Mouse (Mus musculus) hindbrain, embryonic 11.5 days (tissue): ENCODE data around the gene Tpmt. TPM values are rescaled to one million over a fixed set of nuclear protein-coding genes. Genes with fewer than 3 reads are reported as not detected.

ENCODE experiments used
- ATAC-seq: fragments of 200-750 bp; cut with Nextera tagmentation; 2 replicates; pipeline ENCODE4 v1.8.0; 2017; ENCODE audit warnings: mild to moderate bottlenecking, moderate TSS enrichment, moderate library complexity; ENCODE audit not compliant: low FRiP score
- DNase-seq: peaks from one replicate; pipeline ENCODE4 v3.0.0-alpha.2; 2015; ENCODE audit warnings: low spot score
- H3K27ac ChIP-seq: fragments of 300-500 bp; sonication (generic); 2 replicates; pipeline ENCODE4 v1.5.1; 2014; ENCODE audit warnings: mild to moderate bottlenecking, low read depth, low read length
- H3K27me3 ChIP-seq: fragments of 300-500 bp; sonication (generic); 2 replicates; pipeline ENCODE4 v1.6.1; 2014; ENCODE audit warnings: mild to moderate bottlenecking, low read length, moderate library complexity, mixed read lengths; ENCODE audit not compliant: control insufficient read depth, insufficient read depth
- H3K36me3 ChIP-seq: fragments of 300-500 bp; sonication (generic); 2 replicates; pipeline ENCODE4 v1.6.1; 2014; ENCODE audit warnings: mild to moderate bottlenecking, low read length, moderate library complexity, mixed read lengths; ENCODE audit not compliant: control insufficient read depth, insufficient read depth
- H3K4me1 ChIP-seq: fragments of 300-500 bp; sonication (generic); replicated peaks from 2 replicates; pipeline ENCODE4 v1.6.1; 2014; ENCODE audit warnings: low read length, mixed read lengths; ENCODE audit not compliant: control insufficient read depth, insufficient read depth
- H3K4me2 ChIP-seq: fragments of 300-500 bp; sonication (generic); replicated peaks from 2 replicates; pipeline ENCODE4 v1.6.1; 2014; ENCODE audit warnings: mild to moderate bottlenecking, low read depth, low read length
- H3K4me3 ChIP-seq: fragments of 300-500 bp; sonication (generic); 2 replicates; pipeline ENCODE4 v1.5.1; 2014; ENCODE audit warnings: low read depth, low read length
- H3K9ac ChIP-seq: fragments of 300-500 bp; sonication (generic); 2 replicates; pipeline ENCODE4 v1.6.1; 2014; ENCODE audit warnings: low read depth, low read length
- H3K9me3 ChIP-seq: fragments of 300-500 bp; sonication (generic); 2 replicates; pipeline ENCODE4 v1.6.1; 2016; ENCODE audit warnings: low read length; ENCODE audit not compliant: control insufficient read depth
- WGBS: fragments of 180-500 bp; shearing (Covaris S2); extraction: QIAGEN DNeasy Blood & Tissue Kit; methylation state at CpG from one replicate; pipeline ENCODE4 v1.1.7; 2014; 5-methylcytosine and 5-hydroxymethylcytosine counted together
- polyA plus RNA-seq: library from polyadenylated mRNA; unstranded; fragments of >200 nt; fragmentation: Nextera tagmentation; extraction: Ambion mirVana; gene quantifications from 2 replicates; pipeline ENCODE4 v1.2.1, GENCODE M21; 2014

Gene Tpmt
- polyA plus RNA-seq, 1 experiment from 2014 or later = 47.8 TPM

- no peaks in the 10 kb centered on the region for H3K27me3 ChIP-seq
- H3K4me1 ChIP-seq = no peaks in the 10 kb centered on the region
- H3K4me3 ChIP-seq = no peak overlapping the region
- H3K4me2 ChIP-seq = no peak overlapping the region
- 91% methylated on average over 4 of the region's 4 CpGs for WGBS
- DNase-seq (no peak), ATAC-seq (no peak)
- H3K9ac ChIP-seq = no peak overlapping the region
- no peaks in the 10 kb centered on the region for H3K36me3 ChIP-seq
- H3K27ac ChIP-seq = no peak overlapping the region
- H3K9me3 ChIP-seq = no peaks in the 10 kb centered on the region
These were observed 10.9 kb downstream of the Tpmt start for GRCm38 (mm10) chr13:47033602-47034001.

DNA sequence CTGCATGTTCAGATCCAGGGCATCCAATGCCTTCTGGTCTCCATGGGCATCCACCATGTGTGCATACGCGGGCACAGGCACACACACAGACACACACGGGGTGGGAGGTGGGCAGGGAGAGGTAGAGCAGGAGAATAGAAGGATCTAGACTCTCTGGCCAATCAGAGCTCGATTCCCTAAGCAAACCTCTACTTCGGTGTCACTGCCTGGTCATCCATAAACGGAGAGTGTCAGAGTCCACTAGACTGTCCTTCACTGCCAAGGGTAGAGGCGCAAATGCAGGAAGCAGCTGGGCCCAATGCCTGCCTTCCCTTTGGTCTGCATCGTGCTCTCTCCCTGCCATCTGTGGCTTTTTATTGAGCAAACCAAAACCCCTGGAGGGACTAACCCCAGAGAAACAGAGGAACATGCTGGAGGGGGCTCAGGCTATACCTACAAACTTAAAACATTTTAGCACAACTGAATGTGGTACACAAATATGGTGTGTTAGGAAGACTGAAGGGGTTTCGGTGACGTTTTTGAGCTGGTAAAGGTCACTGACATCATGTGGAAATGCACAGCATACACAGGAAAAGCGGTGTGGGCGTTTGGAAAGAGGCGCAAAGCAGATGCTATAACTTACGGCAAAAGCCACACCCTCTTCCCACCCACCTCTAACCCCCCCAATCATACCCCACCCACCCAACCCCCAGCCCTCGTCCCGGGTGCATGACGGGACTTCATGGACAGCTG lies 14.0 kb downstream of the Tpmt start:
- WGBS = 87% methylated on average over 17 of the region's 17 CpGs
- no peak for ATAC-seq

GRCm38 (mm10) chr13:47020798-47021197 lies 23.7 kb downstream of the Tpmt start:
- no peak overlapping the region for H3K4me3 ChIP-seq
- no peak overlapping the region for H3K27ac ChIP-seq
- no peak overlapping the region for H3K4me2 ChIP-seq
- no peak for ATAC-seq
- H3K27me3 ChIP-seq = no peaks in the 10 kb centered on the region
- no peaks in the 10 kb centered on the region for H3K4me1 ChIP-seq
- no peak for DNase-seq
- H3K9ac ChIP-seq = no peak overlapping the region
- WGBS = 83% methylated on average over 7 of the region's 7 CpGs
- no peaks in the 10 kb centered on the region for H3K36me3 ChIP-seq
- no peaks in the 10 kb centered on the region for H3K9me3 ChIP-seq

More for the DNA sequence above, 14.0 kb downstream of the Tpmt start:
- Histone ChIP-seq H3K4me1 (no peaks in the 10 kb centered on the region), H3K36me3 (no peaks in the 10 kb centered on the region), H3K4me3 (no peak overlapping the region), H3K9ac (no peak overlapping the region), H3K27ac (no peak overlapping the region), H3K9me3 (no peaks in the 10 kb centered on the region), H3K27me3 (no peaks in the 10 kb centered on the region), H3K4me2 (no peak overlapping the region)
- no peak for DNase-seq

GRCm38 (mm10) chr13:47019774-47020173 lies 24.8 kb downstream of the Tpmt start:
- Histone ChIP-seq H3K4me3 (no peak overlapping the region), H3K27ac (no peak overlapping the region), H3K27me3 (no peaks in the 10 kb centered on the region), H3K9ac (no peak overlapping the region), H3K4me2 (no peak overlapping the region), H3K4me1 (no peaks in the 10 kb centered on the region), H3K9me3 (no peaks in the 10 kb centered on the region), H3K36me3 (no peaks in the 10 kb centered on the region)
- 86% methylated on average over 7 of the region's 7 CpGs for WGBS
- no peak for ATAC-seq
- no peak for DNase-seq

DNA sequence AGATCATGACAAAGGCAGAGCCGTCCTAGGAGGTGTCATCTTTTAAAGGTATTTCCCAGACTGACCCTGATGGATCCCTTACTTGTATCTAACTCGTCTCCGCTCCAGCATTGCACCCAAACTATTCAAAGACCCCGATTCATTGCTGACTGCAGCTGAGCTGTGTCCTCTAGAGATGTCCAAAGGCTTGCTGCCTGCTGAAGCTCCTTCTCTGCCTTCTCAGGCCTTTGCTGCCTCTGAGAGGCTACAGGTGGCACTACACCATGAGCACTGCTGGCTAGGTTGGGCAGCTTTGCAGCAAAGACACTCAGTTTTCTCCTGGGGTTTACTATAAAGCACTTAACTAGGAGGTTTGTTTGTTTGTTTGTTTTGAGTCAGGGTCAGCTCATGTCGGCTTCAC lies 27.3 kb downstream of the Tpmt start:
- Histone ChIP-seq H3K27me3 (peaks cover 10% of the 10 kb centered on the region), H3K4me3 (no peak overlapping the region), H3K36me3 (no peaks in the 10 kb centered on the region), H3K4me2 (no peak overlapping the region), H3K9ac (no peak overlapping the region), H3K4me1 (no peaks in the 10 kb centered on the region; the same call in 1 of the 2 replicates), H3K9me3 (no peaks in the 10 kb centered on the region), H3K27ac (no peak overlapping the region)
- WGBS = 42% methylated on average over 5 of the region's 5 CpGs
- DNase-seq (peak; percentile 47), ATAC-seq (no peak)

- peaks cover 10% of the 10 kb centered on the region for H3K27me3 ChIP-seq
- peak overlapping the region; percentile 66; the same call in 1 of the 2 replicates for H3K9ac ChIP-seq
- no peak overlapping the region for H3K4me3 ChIP-seq
These were observed 29.4 kb downstream of the Tpmt start for GRCm38 (mm10) chr13:47015195-47015501.

DNA sequence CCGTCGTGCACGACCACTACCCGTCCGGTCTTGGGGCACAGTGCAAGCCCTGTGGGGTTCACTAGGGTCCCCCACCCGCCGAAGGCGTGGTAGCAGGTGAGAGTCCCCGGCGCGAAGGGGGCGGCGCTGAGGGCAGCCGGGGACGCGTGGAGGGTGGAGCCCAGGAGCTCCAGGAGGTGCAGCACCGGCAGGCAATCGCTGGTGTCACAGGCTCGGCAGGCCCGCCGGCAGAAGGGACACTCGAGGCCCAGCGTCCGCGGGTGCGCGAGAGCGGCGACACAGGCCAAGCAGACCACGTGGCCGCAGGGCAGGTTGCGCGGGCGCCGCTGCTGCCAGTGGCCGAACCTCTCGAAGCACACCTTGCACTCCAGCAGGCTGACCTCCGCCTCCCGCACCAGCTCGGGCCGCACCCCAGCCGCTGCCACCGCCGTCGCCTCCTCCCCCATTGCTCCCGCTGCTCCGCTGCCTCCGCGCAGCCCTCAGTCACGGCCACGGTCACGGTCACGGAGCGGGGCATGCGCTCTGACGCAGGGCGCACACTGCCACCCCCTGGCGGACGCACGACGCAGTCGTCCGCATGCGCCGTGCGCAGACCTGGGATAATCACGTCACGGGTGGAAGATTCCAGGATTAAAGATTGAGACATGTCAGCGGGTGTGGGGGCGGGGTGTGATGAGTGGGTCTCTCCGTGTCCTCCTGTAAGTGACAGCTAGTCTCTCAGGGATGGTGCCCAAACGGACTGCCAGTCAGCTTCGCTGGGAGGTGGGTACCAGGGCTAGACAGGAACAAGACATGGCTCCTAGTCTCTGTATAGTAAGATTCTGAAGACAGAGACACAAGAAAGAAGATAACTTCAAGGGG lies 30.0 kb downstream of the Tpmt start, which contains the start of gene Nhlrc1:
TSS of gene Nhlrc1 (minus strand) at position 517 of the 861 bp plus-strand sequence.
- 4% methylated on average over 64 of the region's 73 CpGs for WGBS
- H3K27me3 ChIP-seq = peaks cover 10% of the 10 kb centered on the region
- H3K4me3 ChIP-seq = peak within 1 kb of the TSS; percentile 55
- H3K27ac ChIP-seq = no peak within 1 kb of the TSS
- peak within 1 kb of the TSS; percentile 87 for H3K4me2 ChIP-seq
- no peaks in the 10 kb centered on the region; the same call in 1 of the 2 replicates for H3K4me1 ChIP-seq
- DNase-seq = peak; percentile 85
- peak within 1 kb of the TSS; percentile 66 for H3K9ac ChIP-seq
- peak; percentile 82 for ATAC-seq
- no peaks in the 10 kb centered on the region; the same call in 1 of the 2 replicates for H3K9me3 ChIP-seq
- no peaks in the 10 kb centered on the region for H3K36me3 ChIP-seq

More at GRCm38 (mm10) chr13:47015195-47015501, 29.4 kb downstream of the Tpmt start:
- H3K4me2 ChIP-seq = no peak overlapping the region
- no peaks in the 10 kb centered on the region; the same call in 1 of the 2 replicates for H3K4me1 ChIP-seq
- DNase-seq (no peak), ATAC-seq (no peak)
- no peak overlapping the region for H3K27ac ChIP-seq
- no peaks in the 10 kb centered on the region; the same call in 1 of the 2 replicates for H3K9me3 ChIP-seq
- WGBS = 82% methylated on average over 5 of the region's 5 CpGs
- no peaks in the 10 kb centered on the region for H3K36me3 ChIP-seq

DNA sequence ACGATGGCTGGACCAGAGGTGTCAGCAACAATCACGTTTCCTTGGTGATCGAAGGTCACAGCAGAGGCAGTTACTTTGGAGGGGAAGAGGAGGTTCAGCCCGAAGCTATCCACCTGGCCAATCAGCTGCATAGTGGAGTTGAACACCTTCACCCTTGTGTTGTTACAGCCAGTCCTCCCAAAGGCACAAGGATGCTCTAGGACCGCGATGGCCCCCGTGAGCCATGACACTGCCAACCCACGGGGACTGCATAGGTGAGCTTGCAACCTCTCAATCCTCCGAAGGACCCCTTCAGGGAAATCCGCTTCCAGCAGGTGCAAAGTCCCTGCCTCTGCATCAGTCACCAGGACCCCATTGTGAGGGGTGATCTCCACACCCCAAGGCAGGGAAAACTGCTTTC lies 30.8 kb downstream of the Tpmt start:
- H3K27ac ChIP-seq = no peak overlapping the region
- H3K27me3 ChIP-seq = peaks cover 10% of the 10 kb centered on the region
- ATAC-seq (0 out of 2 replicates have a peak, but pooled peaks have one; percentile 3), DNase-seq (no peak)
- H3K4me3 ChIP-seq = peak overlapping the region; percentile 55
- no peaks in the 10 kb centered on the region; the same call in 1 of the 2 replicates for H3K9me3 ChIP-seq
- 64% methylated on average over 10 of the region's 10 CpGs for WGBS
- H3K4me2 ChIP-seq = peak overlapping the region; percentile 87
- no peak overlapping the region for H3K9ac ChIP-seq
- H3K36me3 ChIP-seq = no peaks in the 10 kb centered on the region
- no peaks in the 10 kb centered on the region; the same call in 1 of the 2 replicates for H3K4me1 ChIP-seq
